Mouse (Mus musculus): Measurements from ENCODE around the gene Acsbg1. TPM values are rescaled to one million over a fixed set of nuclear protein-coding genes. Genes with fewer than 3 reads are reported as not detected.
"Not testable (repeated sequence)": the region's sequence is repeated elsewhere in the genome, so short reads cannot be mapped to it uniquely, and the experiment has no call there.

The Acsbg1 gene
- polyA plus RNA-seq, 1 experiment from 2014 or later: 35.7 TPM

DNA sequence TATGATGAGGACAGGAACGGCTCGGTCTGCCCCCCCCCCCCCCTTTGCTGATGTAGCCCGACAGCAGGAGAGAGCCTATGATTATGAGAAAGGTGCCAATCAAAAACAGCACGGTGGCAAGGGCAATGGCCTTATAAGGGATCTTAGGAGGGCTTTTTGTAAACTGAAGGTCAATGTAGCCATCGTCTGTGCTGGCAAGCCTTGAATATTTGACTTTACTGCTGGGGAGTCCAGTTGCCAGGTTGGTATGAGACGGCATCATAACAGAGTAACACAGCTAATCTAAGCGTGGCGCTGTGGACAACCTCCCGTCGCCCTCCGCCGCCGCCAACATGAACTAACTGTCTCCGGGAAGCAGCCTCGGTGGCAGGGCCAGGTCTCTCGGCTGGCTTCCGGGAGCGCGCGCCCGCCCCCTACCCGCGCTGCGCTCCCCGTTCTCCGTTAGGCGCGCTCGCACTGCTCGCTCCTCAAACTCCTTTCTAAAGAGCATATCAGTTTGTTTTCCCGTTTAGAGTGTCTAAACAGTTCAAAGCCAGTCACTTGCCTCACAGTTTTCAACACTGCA, 29.7 kb upstream of the Acsbg1 start:
- H3K36me3 ChIP-seq; H3K27ac ChIP-seq (replicated peaks); H3K4me1 ChIP-seq (replicated peaks); H3K27me3 ChIP-seq; H3K9me3 ChIP-seq: not testable (repeated sequence)
- H3K9ac ChIP-seq: peak overlapping the region; percentile 35; the same call in 1 of the 2 replicates
- peak overlapping the region; percentile 65 for H3K4me2 ChIP-seq
- H3K4me3 ChIP-seq: peak overlapping the region; percentile 33
- 4% methylated on average over 31 of the region's 31 CpGs for WGBS
- ATAC-seq (ENCODE audit: low FRiP score, low read depth): peak; percentile 42; the same call in 1 of the 2 replicates

DNA sequence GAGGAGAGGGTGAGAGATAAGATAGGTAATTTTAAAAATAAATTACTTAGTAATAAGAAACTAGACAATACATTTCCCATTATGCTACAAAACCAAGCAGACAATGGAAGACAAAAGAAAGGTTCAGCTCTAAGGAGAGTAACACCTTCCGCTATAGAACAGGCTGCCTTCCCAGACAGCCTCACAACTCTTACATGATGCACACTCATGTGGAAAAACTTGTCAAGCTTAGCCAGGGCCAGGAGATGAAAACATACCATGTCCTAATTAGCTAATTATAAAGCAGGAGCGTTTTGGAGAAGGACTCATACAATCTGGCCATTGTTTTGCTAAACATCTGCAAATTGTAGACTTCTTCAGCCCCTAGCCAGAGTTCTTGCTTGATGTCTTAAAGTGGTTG, 29.0 kb upstream of the Acsbg1 start:
- H3K27me3 ChIP-seq; H3K4me3 ChIP-seq; H3K27ac ChIP-seq (replicated peaks); ATAC-seq (ENCODE audit: low FRiP score, low read depth); H3K9ac ChIP-seq; H3K36me3 ChIP-seq; H3K4me2 ChIP-seq; H3K9me3 ChIP-seq; H3K4me1 ChIP-seq (replicated peaks): not testable (repeated sequence)
- 58% methylated on average over 2 of the region's 2 CpGs for WGBS

DNA sequence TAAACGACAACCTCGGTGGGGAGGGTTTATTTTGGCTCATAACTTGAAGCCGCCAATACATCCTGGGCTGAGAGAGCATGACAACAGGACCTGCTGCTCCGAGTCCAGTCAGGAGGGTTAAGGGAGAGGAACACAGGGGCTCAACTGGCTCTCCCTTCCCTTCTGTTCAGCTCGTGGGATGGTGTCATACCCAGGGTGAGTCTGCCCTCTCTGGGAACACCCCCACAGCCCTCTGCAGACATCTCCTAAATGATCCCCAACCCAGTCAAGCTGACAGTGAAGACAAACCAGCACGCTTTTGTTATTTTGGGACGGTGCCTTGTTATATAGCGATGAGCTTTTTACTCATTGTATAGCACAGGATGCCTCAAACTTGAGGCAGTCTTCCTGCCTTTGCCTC, 27.8 kb upstream of the Acsbg1 start:
- no peak overlapping the region for H3K4me3 ChIP-seq
- no peaks in the 10 kb centered on the region for H3K9me3 ChIP-seq
- no peak overlapping the region for H3K27ac ChIP-seq (replicated peaks)
- WGBS: 66% methylated on average over 8 of the region's 8 CpGs
- H3K9ac ChIP-seq: no peak overlapping the region
- H3K4me1 ChIP-seq (replicated peaks): 0 out of 2 replicates have a peak, but pooled peaks cover 8% of the 10 kb centered on the region
- ATAC-seq (ENCODE audit: low FRiP score, low read depth): no peak
- no peak overlapping the region for H3K4me2 ChIP-seq
- H3K36me3 ChIP-seq: no peaks in the 10 kb centered on the region
- no peaks in the 10 kb centered on the region for H3K27me3 ChIP-seq

DNA sequence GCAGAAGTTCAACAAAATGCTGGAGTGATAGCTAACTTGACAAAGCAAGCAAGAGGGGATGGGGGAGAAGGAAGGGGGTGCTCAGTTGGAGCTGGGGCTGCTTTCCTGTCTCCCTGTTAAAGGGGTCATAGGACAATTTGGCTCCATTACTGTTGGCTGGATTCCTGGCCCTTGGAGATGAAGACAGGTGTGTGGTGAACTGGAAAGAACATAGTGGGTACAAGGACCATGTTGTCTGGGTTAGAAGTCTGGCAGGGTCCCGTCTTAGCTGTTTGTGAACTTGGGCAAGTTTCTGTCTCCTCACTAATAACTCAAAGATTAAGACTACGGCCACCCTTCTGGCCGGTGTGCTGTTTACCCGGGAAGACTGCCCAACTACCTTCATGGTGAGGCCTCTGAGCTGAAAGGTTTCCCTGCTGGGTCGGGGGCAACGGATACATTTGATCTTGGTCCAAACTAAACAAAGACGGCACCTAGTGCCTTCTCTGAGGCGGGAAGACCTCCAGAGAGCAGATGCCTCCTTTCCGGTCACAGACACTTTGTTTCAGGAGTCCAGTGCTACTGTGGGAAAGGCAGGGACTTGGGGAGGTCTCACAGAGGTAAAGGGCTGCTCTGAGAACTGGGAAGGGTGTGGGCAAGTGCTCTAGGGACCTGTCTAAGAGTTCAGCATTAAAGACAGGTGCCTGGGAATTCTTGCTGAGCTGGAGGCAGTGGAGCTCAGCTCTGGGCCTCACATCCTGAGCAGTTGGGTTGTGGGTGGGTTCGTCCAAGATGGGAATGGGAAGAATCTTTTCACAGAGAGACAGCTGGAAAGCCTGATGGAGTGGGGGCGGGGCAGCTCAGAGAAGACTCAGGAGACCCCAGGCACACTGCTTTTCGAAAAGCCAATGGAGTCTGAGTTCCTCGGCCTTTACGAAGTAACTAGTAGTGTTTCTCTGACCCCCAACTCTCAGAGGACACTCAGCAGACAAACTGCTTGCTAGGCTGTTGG, 25.9 kb upstream of the Acsbg1 start:
- Histone ChIP-seq H3K27me3 (no peaks in the 10 kb centered on the region), H3K4me1 (replicated peaks) (0 out of 2 replicates have a peak, but pooled peaks cover 8% of the 10 kb centered on the region), H3K4me3 (no peak overlapping the region), H3K4me2 (no peak overlapping the region), H3K36me3 (no peaks in the 10 kb centered on the region), H3K9ac (no peak overlapping the region), H3K9me3 (no peaks in the 10 kb centered on the region), H3K27ac (replicated peaks) (no peak overlapping the region)
- WGBS: 66% methylated on average over 14 of the region's 14 CpGs
- ATAC-seq (ENCODE audit: low FRiP score, low read depth): no peak

DNA sequence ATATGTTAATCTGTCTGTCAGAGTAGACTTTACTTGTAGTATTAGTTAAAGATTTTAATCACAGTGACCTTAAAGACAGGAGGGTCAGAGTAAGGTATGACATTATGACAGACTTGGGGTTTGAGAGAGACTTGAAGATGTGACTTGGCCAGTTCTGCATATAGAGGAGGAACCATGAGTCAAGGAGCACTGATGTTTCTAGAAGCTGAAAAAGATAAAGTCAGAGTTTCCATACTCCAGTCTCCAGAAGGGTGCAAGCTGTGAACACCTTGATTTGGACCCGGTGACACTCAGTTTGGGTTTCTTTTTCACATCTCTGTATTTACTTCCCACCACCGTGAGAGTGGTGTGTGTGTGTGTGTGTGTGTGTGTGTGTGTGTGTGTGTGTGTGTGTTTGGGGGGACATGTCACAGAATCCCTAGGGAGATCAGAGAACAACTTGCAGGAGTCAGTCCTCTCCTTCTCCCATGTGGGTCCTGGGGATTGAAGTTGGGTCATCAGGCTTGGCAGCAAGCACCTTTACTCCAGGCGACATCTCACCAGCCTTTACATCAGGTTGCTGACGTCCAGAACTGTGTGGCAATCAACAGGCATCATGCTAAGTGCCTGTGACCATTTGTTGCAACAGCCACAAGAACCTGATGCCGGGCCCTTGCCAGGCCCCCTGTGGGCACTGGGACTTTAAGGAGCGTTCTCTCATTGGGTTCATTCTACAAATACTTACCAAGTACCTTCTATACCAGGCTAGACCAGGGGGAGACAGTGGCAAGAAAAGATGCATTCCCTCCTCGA, 22.3 kb upstream of the Acsbg1 start:
- H3K27me3 ChIP-seq: no peaks in the 10 kb centered on the region
- H3K9ac ChIP-seq: no peak overlapping the region
- no peak overlapping the region for H3K4me3 ChIP-seq
- no peak overlapping the region for H3K4me2 ChIP-seq
- no peaks in the 10 kb centered on the region for H3K36me3 ChIP-seq
- H3K9me3 ChIP-seq: no peaks in the 10 kb centered on the region
- ATAC-seq (ENCODE audit: low FRiP score, low read depth): no peak
- H3K27ac ChIP-seq (replicated peaks): no peak overlapping the region
- 0 out of 2 replicates have a peak, but pooled peaks cover 3% of the 10 kb centered on the region for H3K4me1 ChIP-seq (replicated peaks)
- 77% methylated on average over 7 of the region's 7 CpGs for WGBS

DNA sequence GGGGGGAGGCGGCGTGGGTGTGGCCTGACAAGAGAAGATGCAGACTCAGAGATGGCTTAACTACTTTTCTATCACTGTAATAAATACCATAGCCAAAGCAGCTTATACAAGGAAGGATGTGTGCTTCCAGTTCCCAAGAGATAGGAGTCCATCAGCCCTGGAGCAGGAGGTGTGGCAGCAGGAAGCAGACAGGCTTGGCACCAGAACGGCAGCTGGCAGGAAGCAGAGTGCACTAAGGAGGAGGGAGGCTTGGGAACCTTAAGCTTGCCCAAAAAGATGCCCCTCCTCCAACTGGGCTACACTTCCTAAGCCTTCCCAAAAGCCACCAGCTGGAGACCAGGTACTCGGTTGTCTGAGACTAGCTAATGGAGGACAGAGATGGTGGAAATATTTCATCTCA, 21.2 kb upstream of the Acsbg1 start:
- no peak for ATAC-seq (ENCODE audit: low FRiP score, low read depth)
- Histone ChIP-seq H3K9me3 (no peaks in the 10 kb centered on the region), H3K27ac (replicated peaks) (no peak overlapping the region), H3K4me1 (replicated peaks) (0 out of 2 replicates have a peak, but pooled peaks cover 2% of the 10 kb centered on the region), H3K4me2 (no peak overlapping the region), H3K9ac (no peak overlapping the region), H3K27me3 (no peaks in the 10 kb centered on the region), H3K36me3 (no peaks in the 10 kb centered on the region), H3K4me3 (no peak overlapping the region)
- WGBS: 59% methylated on average over 2 of the region's 4 CpGs

DNA sequence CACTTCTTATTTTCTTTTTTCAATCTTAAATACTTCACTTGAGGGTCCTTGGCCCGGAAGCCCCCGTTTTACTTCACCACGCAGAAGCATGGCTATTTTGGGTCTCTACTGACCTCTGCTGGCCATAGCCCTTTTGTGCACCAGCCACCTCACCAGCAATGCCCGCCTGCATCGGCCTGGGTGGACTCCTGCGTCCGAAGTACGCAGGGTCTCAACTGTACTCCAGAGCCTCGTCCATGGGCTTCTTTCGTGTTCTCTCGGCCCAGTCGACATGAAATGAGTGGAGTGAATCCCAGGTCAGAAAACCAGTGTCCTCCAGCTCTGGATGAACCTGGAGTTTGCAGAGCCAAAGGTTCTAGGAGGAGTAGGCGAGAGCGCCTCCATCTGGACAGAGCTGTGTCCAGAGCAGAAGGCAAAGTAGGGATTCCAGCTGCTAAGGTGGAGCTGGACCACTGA, 14.9 kb upstream of the Acsbg1 start:
- Histone ChIP-seq H3K9ac (no peak overlapping the region; the same call in 1 of the 2 replicates), H3K4me3 (peak overlapping the region; percentile 29), H3K9me3 (no peaks in the 10 kb centered on the region), H3K36me3 (no peaks in the 10 kb centered on the region), H3K4me2 (peak overlapping the region; percentile 60), H3K27me3 (no peaks in the 10 kb centered on the region), H3K4me1 (replicated peaks) (no peaks in the 10 kb centered on the region), H3K27ac (replicated peaks) (no peak overlapping the region)
- WGBS: 1% methylated on average over 14 of the region's 14 CpGs
- peak; percentile 82 for ATAC-seq (ENCODE audit: low FRiP score, low read depth)

DNA sequence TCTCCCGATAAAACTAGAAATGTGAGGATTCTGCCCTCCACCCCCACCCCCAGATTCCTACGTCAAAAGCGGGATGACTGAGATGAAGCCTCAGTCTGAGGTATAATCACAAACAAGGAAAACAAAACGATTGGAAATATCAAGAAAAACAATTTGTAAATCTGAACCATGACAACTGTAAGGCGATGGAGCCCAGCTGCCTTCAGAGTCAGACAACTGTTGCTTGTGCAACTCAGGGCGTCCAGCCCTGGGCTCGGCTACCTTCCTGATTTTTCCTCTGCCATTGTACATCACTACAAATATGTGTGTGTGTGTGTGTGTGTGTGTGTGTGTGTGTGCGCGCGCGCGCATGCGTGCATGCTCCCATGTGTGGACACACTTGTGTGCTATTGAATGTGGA, 12.2 kb upstream of the Acsbg1 start:
- 91% methylated on average over 13 of the region's 13 CpGs for WGBS
- no peaks in the 10 kb centered on the region for H3K9me3 ChIP-seq
- no peak overlapping the region for H3K4me3 ChIP-seq
- no peaks in the 10 kb centered on the region for H3K27me3 ChIP-seq
- H3K4me2 ChIP-seq: no peak overlapping the region
- H3K9ac ChIP-seq: no peak overlapping the region
- H3K27ac ChIP-seq (replicated peaks): no peak overlapping the region
- no peak for ATAC-seq (ENCODE audit: low FRiP score, low read depth)
- H3K36me3 ChIP-seq: no peaks in the 10 kb centered on the region
- no peaks in the 10 kb centered on the region for H3K4me1 ChIP-seq (replicated peaks)

DNA sequence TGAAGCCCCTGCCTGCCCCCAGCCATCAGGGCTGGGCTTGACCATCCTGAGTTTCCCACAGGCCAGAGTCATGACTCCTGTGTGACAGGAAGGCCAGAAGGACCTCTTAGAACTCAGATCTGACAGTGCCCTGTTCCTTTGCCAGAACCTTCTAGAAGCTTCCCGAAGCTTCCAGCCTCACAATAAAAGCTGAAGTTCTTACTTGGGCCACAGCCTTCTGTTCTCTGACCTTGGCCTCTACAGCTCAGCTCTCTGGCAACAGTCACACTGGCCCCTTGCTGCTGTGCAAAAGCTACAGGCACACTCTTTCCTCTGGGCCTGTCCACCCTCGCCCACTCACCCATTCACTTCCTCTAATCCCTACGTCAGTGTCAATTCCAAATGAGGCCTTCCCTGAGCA, 10.3 kb upstream of the Acsbg1 start:
- Histone ChIP-seq H3K9ac (no peak overlapping the region), H3K36me3 (no peaks in the 10 kb centered on the region), H3K4me2 (no peak overlapping the region), H3K27ac (replicated peaks) (no peak overlapping the region), H3K4me1 (replicated peaks) (no peaks in the 10 kb centered on the region), H3K4me3 (no peak overlapping the region), H3K27me3 (no peaks in the 10 kb centered on the region), H3K9me3 (no peaks in the 10 kb centered on the region)
- no peak for ATAC-seq (ENCODE audit: low FRiP score, low read depth)
- WGBS: 86% methylated on average over 3 of the region's 3 CpGs

DNA sequence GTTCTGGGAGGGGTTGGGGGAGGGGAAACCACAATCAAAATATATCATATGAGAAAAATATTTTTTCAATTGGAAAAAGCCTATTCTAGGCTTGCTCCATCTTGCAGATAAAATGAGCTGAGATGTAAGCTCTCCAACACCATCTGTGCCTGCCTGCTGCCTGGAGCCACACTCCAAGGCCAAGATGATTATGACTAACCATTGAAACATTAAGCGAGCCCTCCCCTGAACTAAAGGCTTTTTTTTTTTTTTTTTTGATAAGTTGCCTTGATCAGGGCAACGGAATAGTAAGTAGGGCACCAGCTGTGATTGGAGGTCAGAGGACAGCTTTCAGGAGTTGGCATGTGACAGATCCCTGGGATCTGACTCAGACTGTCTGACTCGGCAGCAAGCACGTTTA, 6.8 kb upstream of the Acsbg1 start:
- H3K4me3 ChIP-seq: no peak overlapping the region
- no peak overlapping the region for H3K27ac ChIP-seq (replicated peaks)
- no peaks in the 10 kb centered on the region for H3K27me3 ChIP-seq
- 52% methylated on average over 4 of the region's 4 CpGs for WGBS
- no peak overlapping the region for H3K9ac ChIP-seq
- no peak overlapping the region for H3K4me2 ChIP-seq
- H3K36me3 ChIP-seq: no peaks in the 10 kb centered on the region
- H3K4me1 ChIP-seq (replicated peaks): no peaks in the 10 kb centered on the region
- no peak for ATAC-seq (ENCODE audit: low FRiP score, low read depth)
- H3K9me3 ChIP-seq: no peaks in the 10 kb centered on the region

DNA sequence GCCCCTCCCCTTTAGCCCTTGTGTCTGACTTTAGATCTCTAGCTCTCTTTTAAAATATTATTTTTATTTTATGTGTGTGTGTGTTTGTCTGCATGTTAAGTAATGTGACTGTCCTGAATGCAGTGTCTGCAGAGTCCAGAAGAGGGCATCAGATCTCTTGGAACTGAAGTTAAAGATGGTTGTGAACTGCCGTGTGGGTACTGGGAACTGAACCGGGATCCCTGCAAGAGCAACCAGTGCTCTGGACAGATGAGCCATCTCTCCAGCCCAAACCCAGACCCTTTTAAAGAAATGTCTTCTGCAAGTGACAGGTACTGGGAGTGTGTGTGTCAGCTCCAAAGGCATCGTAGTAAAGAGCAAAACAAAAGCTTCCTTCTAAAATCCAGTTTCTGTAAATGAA, 4.4 kb upstream of the Acsbg1 start:
- Histone ChIP-seq H3K4me2 (no peak overlapping the region), H3K4me1 (replicated peaks) (peaks cover 7% of the 10 kb centered on the region; the same call in 1 of the 2 replicates), H3K9ac (no peak overlapping the region), H3K27me3 (no peaks in the 10 kb centered on the region), H3K9me3 (no peaks in the 10 kb centered on the region), H3K4me3 (no peak overlapping the region), H3K36me3 (no peaks in the 10 kb centered on the region), H3K27ac (replicated peaks) (no peak overlapping the region)
- 93% methylated on average over 3 of the region's 3 CpGs for WGBS
- ATAC-seq (ENCODE audit: low FRiP score, low read depth): no peak

DNA sequence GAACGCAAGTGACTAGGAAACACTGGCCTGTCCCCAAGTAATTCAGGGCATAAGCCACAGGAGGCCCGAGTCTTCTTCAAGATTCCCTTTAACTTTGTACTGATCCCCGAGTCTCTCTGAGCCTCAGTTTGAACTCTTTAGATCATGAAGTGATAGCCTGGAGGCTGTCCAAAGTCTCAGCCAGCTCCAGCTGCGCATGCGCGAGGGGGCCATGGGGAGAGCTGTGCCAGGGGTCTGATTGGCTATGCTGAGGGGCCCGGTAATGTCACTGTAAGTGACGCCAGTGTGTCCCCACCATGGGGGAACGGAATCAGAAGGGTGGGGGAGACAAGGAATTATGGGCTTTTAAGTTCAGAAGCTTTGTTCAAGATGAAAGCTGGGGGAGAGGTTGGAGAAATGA, 2.7 kb upstream of the Acsbg1 start:
- no peaks in the 10 kb centered on the region for H3K27me3 ChIP-seq
- WGBS: 73% methylated on average over 9 of the region's 9 CpGs
- H3K4me1 ChIP-seq (replicated peaks): peaks cover 7% of the 10 kb centered on the region; the same call in 1 of the 2 replicates
- ATAC-seq (ENCODE audit: low FRiP score, low read depth): no peak
- H3K4me2 ChIP-seq: no peak overlapping the region
- H3K9me3 ChIP-seq: no peaks in the 10 kb centered on the region
- H3K9ac ChIP-seq: no peak overlapping the region
- H3K4me3 ChIP-seq: no peak overlapping the region
- no peaks in the 10 kb centered on the region for H3K36me3 ChIP-seq
- H3K27ac ChIP-seq (replicated peaks): no peak overlapping the region
